In the genomic region with DNA sequence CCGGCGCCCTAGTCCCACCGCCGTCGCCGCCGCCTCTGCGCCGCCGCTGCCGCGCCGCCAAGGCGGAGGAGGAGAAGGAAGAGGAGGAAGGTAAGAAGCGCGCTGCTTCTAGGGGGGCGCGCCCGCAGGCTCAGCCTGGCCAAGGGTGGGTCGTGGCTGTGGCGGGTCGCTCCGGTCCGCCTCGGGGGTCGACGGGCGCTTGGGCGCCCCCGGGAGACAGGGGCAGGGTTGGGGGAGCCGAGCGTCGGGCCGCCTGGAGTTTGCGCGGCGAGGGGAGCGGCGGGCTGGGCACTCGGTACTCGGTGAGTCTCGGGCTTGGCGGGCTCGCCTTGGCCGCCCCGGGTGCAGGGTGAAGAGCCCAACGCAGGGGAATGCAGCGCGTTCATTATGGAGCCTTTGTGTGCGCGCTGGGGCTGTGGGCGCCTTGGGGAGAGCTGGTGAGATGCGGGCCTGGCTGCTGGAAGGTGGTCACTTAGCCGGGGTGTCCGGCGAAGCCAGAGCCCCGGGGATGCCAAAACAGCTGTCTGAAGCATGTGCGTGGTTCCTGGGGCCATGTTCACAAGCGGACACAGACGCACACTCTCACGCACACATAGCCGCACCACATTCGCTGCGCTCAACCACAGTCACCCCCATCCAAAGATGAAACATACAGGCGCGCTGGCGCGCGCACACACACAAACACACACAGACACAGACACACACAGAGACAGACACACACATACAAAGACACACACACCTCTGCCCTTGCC, we compare ENCODE assay signal across 8 mouse cellular contexts.
A peak's percentile ranks its signal among the peaks of the same experiment; 100 is the strongest.
DNase-seq lines count a peak whose midpoint lies in the region; ATAC-seq and TF ChIP-seq lines count a peak whose summit lies in the region.

No protein-coding gene starts in this region.

- H3K27me3 ChIP-seq in liver, embryonic 11.5 days (replicated peaks; ENCODE audit: control insufficient read depth, insufficient read depth, low read length): peaks cover 72% of the 10 kb centered on the region
- H3K27me3 ChIP-seq in embryonic facial prominence, embryonic 14.5 days (replicated peaks; ENCODE audit: control insufficient read depth, insufficient read depth, low read length): peaks cover 63% of the 10 kb centered on the region
- peaks cover 29% of the 10 kb centered on the region for H3K27me3 ChIP-seq in intestine, postnatal 0 days (replicated peaks; ENCODE audit: control insufficient read depth, insufficient read depth, low read length)
- peaks cover 83% of the 10 kb centered on the region for H3K27me3 ChIP-seq in midbrain, embryonic 13.5 days

- no peaks in the 10 kb centered on the region for H3K4me1 ChIP-seq in liver, embryonic 11.5 days (replicated peaks; ENCODE audit: control insufficient read depth, insufficient read depth, low read length)
- no peaks in the 10 kb centered on the region for H3K4me1 ChIP-seq in embryonic facial prominence, embryonic 14.5 days (ENCODE audit: control insufficient read depth, insufficient read depth, low read length)
- no peaks in the 10 kb centered on the region for H3K4me1 ChIP-seq in intestine, postnatal 0 days (replicated peaks; ENCODE audit: control insufficient read depth, insufficient read depth, low read length)
- peaks cover 10% of the 10 kb centered on the region; the same call in 1 of the 2 replicates for H3K4me1 ChIP-seq in midbrain, embryonic 13.5 days (replicated peaks)

- peak overlapping the region; percentile 63 for H3K4me2 ChIP-seq in liver, embryonic 11.5 days
- H3K4me2 ChIP-seq in embryonic facial prominence, embryonic 14.5 days (ENCODE audit: low read depth, low read length): peak overlapping the region; percentile 74
- peak overlapping the region; percentile 68 for H3K4me2 ChIP-seq in intestine, postnatal 0 days (replicated peaks; ENCODE audit: low read depth)
- H3K4me2 ChIP-seq in midbrain, embryonic 13.5 days (replicated peaks): peak overlapping the region; percentile 62

- no peak for ATAC-seq in liver, embryonic 11.5 days (replicated peaks; ENCODE audit: low FRiP score)
- ATAC-seq in embryonic facial prominence, embryonic 14.5 days (ENCODE audit: low read depth): peak; percentile 55; the same call in 1 of the 2 replicates
- no peak for ATAC-seq in intestine, postnatal 0 days
- ATAC-seq in midbrain, embryonic 13.5 days: peak; percentile 68

- peak overlapping the region; percentile 48 for H3K4me3 ChIP-seq in liver, embryonic 11.5 days (ENCODE audit: low read depth, low read length)
- H3K4me3 ChIP-seq in embryonic facial prominence, embryonic 14.5 days (ENCODE audit: low read depth, low read length): peak overlapping the region; percentile 53
- H3K4me3 ChIP-seq in intestine, postnatal 0 days (ENCODE audit: low read depth, low read length): peak overlapping the region; percentile 41
- peak overlapping the region; percentile 60 for H3K4me3 ChIP-seq in midbrain, embryonic 13.5 days (replicated peaks)

- no peak overlapping the region for H3K9ac ChIP-seq in liver, embryonic 11.5 days (ENCODE audit: low read depth, low read length)
- peak overlapping the region; percentile 55 for H3K9ac ChIP-seq in embryonic facial prominence, embryonic 14.5 days (ENCODE audit: low read depth, low read length)
- H3K9ac ChIP-seq in intestine, postnatal 0 days (ENCODE audit: low read depth, low read length): no peak overlapping the region
- peak overlapping the region; percentile 75 for H3K9ac ChIP-seq in midbrain, embryonic 13.5 days (replicated peaks)

- H3K9me3 ChIP-seq in liver, embryonic 11.5 days (ENCODE audit: control insufficient read depth, low read length): no peaks in the 10 kb centered on the region
- H3K9me3 ChIP-seq in embryonic facial prominence, embryonic 14.5 days (ENCODE audit: control insufficient read depth, low read length): no peaks in the 10 kb centered on the region
- no peaks in the 10 kb centered on the region for H3K9me3 ChIP-seq in intestine, postnatal 0 days (ENCODE audit: control insufficient read depth)
- no peaks in the 10 kb centered on the region for H3K9me3 ChIP-seq in midbrain, embryonic 13.5 days

- 18% methylated on average over 46 of the region's 69 CpGs for WGBS in liver, embryonic 11.5 days
- WGBS in embryonic facial prominence, embryonic 14.5 days: 26% methylated on average over 28 of the region's 69 CpGs
- 18% methylated on average over 66 of the region's 69 CpGs for whole genome bisulfite sequencing in intestine, postnatal 0 days
- 19% methylated on average over 45 of the region's 69 CpGs for WGBS in midbrain, embryonic 13.5 days

- TF ChIP-seq CTCF in intestine, postnatal 0 days (IDR thresholded peaks at IDR 0.05; ENCODE audit: low read depth): no peak

- H3K27ac ChIP-seq in liver, embryonic 11.5 days (ENCODE audit: low read depth, low read length): no peak overlapping the region
- H3K27ac ChIP-seq in embryonic facial prominence, embryonic 14.5 days (replicated peaks; ENCODE audit: low read depth, low read length): no peak overlapping the region
- no peak overlapping the region for H3K27ac ChIP-seq in intestine, postnatal 0 days (ENCODE audit: low read depth, low read length)
- H3K27ac ChIP-seq in midbrain, embryonic 13.5 days: peak overlapping the region; percentile 81

- DNase-seq in liver, embryonic 11.5 days (ENCODE audit: low spot score): no peak
- no peak for DNase-seq in liver
- no peak for DNase-seq in embryonic facial prominence, embryonic 14.5 days (ENCODE audit: low spot score)
- DNase-seq in spleen, adult 18-20 months: no peak
- no peak for DNase-seq in adrenal gland, postnatal 14 days
- no peak for DNase-seq in thymus, adult 18-20 months

- no peaks in the 10 kb centered on the region for H3K36me3 ChIP-seq in liver, embryonic 11.5 days (ENCODE audit: control insufficient read depth, insufficient read depth, low read length)
- H3K36me3 ChIP-seq in embryonic facial prominence, embryonic 14.5 days (ENCODE audit: control insufficient read depth, insufficient read depth, low read length): no peaks in the 10 kb centered on the region
- H3K36me3 ChIP-seq in intestine, postnatal 0 days (ENCODE audit: control insufficient read depth, insufficient read depth): no peaks in the 10 kb centered on the region
- H3K36me3 ChIP-seq in midbrain, embryonic 13.5 days: no peaks in the 10 kb centered on the region

Comparison
In these comparisons a context has a peak if more than half of its experiments do, and no peak if none do; other contexts are left out.
1. ATAC-seq: peak in embryonic facial prominence, embryonic 14.5 days (single experiment) and midbrain, embryonic 13.5 days (single experiment); none in liver, embryonic 11.5 days (single experiment) and intestine, postnatal 0 days (single experiment).
2. H3K9ac ChIP-seq: peak in embryonic facial prominence, embryonic 14.5 days (single experiment) and midbrain, embryonic 13.5 days (single experiment); none in liver, embryonic 11.5 days (single experiment) and intestine, postnatal 0 days (single experiment).
3. Peak in every context shown above with its lines, with median percentiles within 50 percentile points of each other: H3K4me2 ChIP-seq and H3K4me3 ChIP-seq.